Mouse (Mus musculus) midbrain, postnatal 0 days (tissue): ENCODE measurements at regions not wholly inside any gene's neighbourhood (a gene's known extent, or its start where the extent isn't known, plus 50 kb on each side); places are given as distances from the start of the nearest gene placed in this dataset.

Experiments used
- ATAC-seq: fragments of 200-750 bp; cut with Nextera tagmentation; 2 replicates; pipeline ENCODE4 v1.8.0; 2017; ENCODE audit warnings: moderate number of reproducible peaks, mild to moderate bottlenecking, moderate TSS enrichment, moderate library complexity; ENCODE audit not compliant: low FRiP score
- DNase-seq: peaks from one replicate; pipeline ENCODE4 v3.0.0-alpha.2; 2015; ENCODE audit warnings: low spot score
- H3K27ac ChIP-seq: fragments of 300-500 bp; sonication (generic); 2 replicates; pipeline ENCODE4 v1.5.1; 2014; ENCODE audit warnings: low read depth, mild to moderate bottlenecking, low read length, mixed read lengths
- H3K27me3 ChIP-seq: fragments of 300-500 bp; sonication (generic); 2 replicates; pipeline ENCODE4 v1.6.1; 2014; ENCODE audit warnings: low read length, control low read depth, mixed read lengths; ENCODE audit not compliant: insufficient read depth
- H3K36me3 ChIP-seq: fragments of 300-500 bp; sonication (generic); 2 replicates; pipeline ENCODE4 v1.6.1; 2014; ENCODE audit warnings: low read length, control low read depth, mixed read lengths; ENCODE audit not compliant: insufficient read depth
- H3K4me1 ChIP-seq: fragments of 300-500 bp; sonication (generic); 2 replicates; pipeline ENCODE4 v1.6.1; 2014; ENCODE audit warnings: mild to moderate bottlenecking, control low read depth, antibody characterized with exemption, low read length, mixed read lengths; ENCODE audit not compliant: insufficient read depth
- H3K4me2 ChIP-seq: fragments of 300-500 bp; sonication (generic); 2 replicates; pipeline ENCODE4 v1.6.1; 2014; ENCODE audit warnings: low read depth, mild to moderate bottlenecking, low read length, mixed read lengths; ENCODE audit not compliant: poor library complexity, severe bottlenecking
- H3K4me3 ChIP-seq: fragments of 300-500 bp; sonication (generic); 2 replicates; pipeline ENCODE4 v1.5.1; 2014; ENCODE audit warnings: low read depth, mild to moderate bottlenecking, low read length, moderate library complexity
- H3K9ac ChIP-seq: fragments of 300-500 bp; sonication (generic); replicated peaks from 2 replicates; pipeline ENCODE4 v1.6.1; 2014; ENCODE audit warnings: mild to moderate bottlenecking, low read length, moderate library complexity, mixed read lengths; ENCODE audit not compliant: poor library complexity, severe bottlenecking
- H3K9me3 ChIP-seq: fragments of 300-500 bp; sonication (generic); 2 replicates; pipeline ENCODE4 v1.6.1; 2016; ENCODE audit warnings: low read length, control low read depth
- CTCF ChIP-seq: IDR thresholded peaks from 2 replicates; pipeline ENCODE4 v1.5.1; 2016; ENCODE audit warnings: antibody characterized with exemption, mild to moderate bottlenecking
- WGBS: fragments of 180-500 bp; shearing (Covaris S2); extraction: QIAGEN DNeasy Blood & Tissue Kit; methylation state at CpG from one replicate; pipeline ENCODE4 v1.1.7; 2014; 5-methylcytosine and 5-hydroxymethylcytosine counted together

- TF ChIP-seq CTCF = no peak
- Histone ChIP-seq H3K4me2 (no peak overlapping the region), H3K27me3 (no peaks in the 10 kb centered on the region), H3K9ac (no peak overlapping the region), H3K27ac (no peak overlapping the region), H3K9me3 (no peaks in the 10 kb centered on the region), H3K4me1 (no peaks in the 10 kb centered on the region), H3K36me3 (no peaks in the 10 kb centered on the region), H3K4me3 (no peak overlapping the region)
- 83% methylated on average over 2 of the region's 2 CpGs for WGBS
- ATAC-seq = no peak
- DNase-seq = no peak
These were observed 803.2 kb upstream of the Frg1 start for GRCm38 (mm10) chr8:42219857-42220600.

GRCm38 (mm10) chr8:42210943-42211342, 794.1 kb upstream of the Frg1 start:
- Histone ChIP-seq H3K27me3 (no peaks in the 10 kb centered on the region), H3K4me1 (no peaks in the 10 kb centered on the region), H3K4me3 (no peak overlapping the region), H3K9me3 (no peaks in the 10 kb centered on the region), H3K4me2 (no peak overlapping the region), H3K9ac (no peak overlapping the region), H3K27ac (no peak overlapping the region), H3K36me3 (no peaks in the 10 kb centered on the region)
- peak; percentile 76 for TF ChIP-seq CTCF
- ATAC-seq (no peak), DNase-seq (peak; percentile 52)
- 50% methylated on average over 2 of the region's 2 CpGs for WGBS

DNA sequence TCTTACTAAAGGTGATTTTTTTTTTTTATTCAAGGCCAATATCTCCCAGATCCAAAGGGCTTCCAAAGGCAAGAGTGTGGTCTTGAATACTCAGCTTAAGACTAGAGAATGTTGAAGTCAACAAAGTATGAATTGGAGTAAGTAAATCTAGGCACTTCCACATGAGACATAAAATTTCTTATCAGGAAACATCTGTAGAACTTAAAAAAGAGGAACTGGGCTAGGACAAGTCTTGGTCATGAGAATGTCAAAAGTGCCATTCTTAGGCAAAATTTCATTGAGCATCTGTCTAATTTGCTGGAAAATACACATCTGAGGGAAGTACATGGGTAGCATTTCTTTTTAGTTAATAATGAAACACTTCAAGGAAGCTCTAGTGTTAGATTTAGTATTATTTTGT, 793.1 kb upstream of the Frg1 start:
- H3K4me3 ChIP-seq = no peak overlapping the region
- no peak overlapping the region for H3K27ac ChIP-seq
- no peaks in the 10 kb centered on the region for H3K27me3 ChIP-seq
- TF ChIP-seq CTCF = no peak
- H3K9ac ChIP-seq = no peak overlapping the region
- no peak for ATAC-seq
- H3K4me2 ChIP-seq = no peak overlapping the region
- no peaks in the 10 kb centered on the region for H3K9me3 ChIP-seq
- H3K4me1 ChIP-seq = no peaks in the 10 kb centered on the region
- no peak for DNase-seq
- H3K36me3 ChIP-seq = no peaks in the 10 kb centered on the region

GRCm38 (mm10) chr8:42197257-42197656, 780.4 kb upstream of the Frg1 start:
- no peak overlapping the region for H3K27ac ChIP-seq
- DNase-seq (peak; percentile 74), ATAC-seq (no peak)
- no peak overlapping the region for H3K4me3 ChIP-seq
- H3K4me1 ChIP-seq = no peaks in the 10 kb centered on the region
- no peaks in the 10 kb centered on the region for H3K27me3 ChIP-seq
- WGBS = 70% methylated on average over 5 of the region's 5 CpGs
- no peak overlapping the region for H3K9ac ChIP-seq
- H3K9me3 ChIP-seq = no peaks in the 10 kb centered on the region
- H3K4me2 ChIP-seq = no peak overlapping the region
- TF ChIP-seq CTCF = no peak
- H3K36me3 ChIP-seq = no peaks in the 10 kb centered on the region

- no peak overlapping the region for H3K4me2 ChIP-seq
These were observed 777.2 kb upstream of the Frg1 start for GRCm38 (mm10) chr8:42193902-42194550.

DNA sequence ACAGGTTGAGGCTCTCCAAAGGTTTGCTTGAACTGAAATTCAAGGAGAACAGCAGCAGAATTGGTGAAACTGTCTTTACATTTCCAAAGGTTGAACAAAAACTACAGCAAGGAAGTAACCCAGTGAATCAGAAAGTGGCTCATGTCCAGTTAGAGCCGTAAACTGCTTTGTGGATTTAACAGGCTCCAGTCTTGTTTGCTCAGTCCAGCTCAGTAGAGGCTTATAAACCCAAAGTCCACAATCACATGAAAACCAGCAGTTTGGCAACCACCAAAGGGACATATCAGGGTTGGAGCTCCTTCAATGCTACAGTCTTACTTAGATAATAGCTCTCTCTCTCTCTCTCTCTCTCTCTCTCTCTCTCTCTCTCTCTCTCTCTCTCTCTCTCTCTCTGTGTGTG, 770.2 kb upstream of the Frg1 start:
- ATAC-seq (no peak), DNase-seq (no peak)
- Histone ChIP-seq H3K36me3 (no peaks in the 10 kb centered on the region), H3K9me3 (no peaks in the 10 kb centered on the region; the same call in 1 of the 2 replicates), H3K27ac (no peak overlapping the region), H3K4me1 (no peaks in the 10 kb centered on the region), H3K4me2 (no peak overlapping the region), H3K9ac (no peak overlapping the region), H3K27me3 (no peaks in the 10 kb centered on the region), H3K4me3 (no peak overlapping the region)
- no peak for TF ChIP-seq CTCF
- 78% methylated on average over 1 of the region's 1 CpGs for WGBS

More at GRCm38 (mm10) chr8:42193902-42194550, 777.2 kb upstream of the Frg1 start:
- Histone ChIP-seq H3K4me3 (no peak overlapping the region), H3K27ac (no peak overlapping the region), H3K4me1 (no peaks in the 10 kb centered on the region), H3K9me3 (no peaks in the 10 kb centered on the region), H3K27me3 (no peaks in the 10 kb centered on the region), H3K36me3 (no peaks in the 10 kb centered on the region), H3K9ac (no peak overlapping the region)
- ATAC-seq = no peak
- WGBS = 100% methylated on average over 1 of the region's 1 CpGs
- TF ChIP-seq CTCF = no peak
- no peak for DNase-seq
